Comparison of ENCODE assay signal across 8 mouse cellular contexts in genomic region chr14:29978254-29979204, GRCm38 (mm10). TPM values are rescaled to one million over a fixed set of nuclear protein-coding genes. Genes with fewer than 3 reads are reported as not detected.
DNase-seq lines count a peak whose midpoint lies in the region; ATAC-seq and TF ChIP-seq lines count a peak whose summit lies in the region.

Actr8 (plus strand) TSS chr14:29978337.

- H3K9ac ChIP-seq in heart, embryonic 11.5 days (ENCODE audit: low read depth, low read length): peak within 1 kb of the TSS; percentile 94
- peak within 1 kb of the TSS; percentile 93 for H3K9ac ChIP-seq in kidney, embryonic 16.5 days (replicated peaks; ENCODE audit: low read length)
- peak within 1 kb of the TSS; percentile 98 for H3K9ac ChIP-seq in liver, adult 2 months (ENCODE audit: low read depth, low read length)

- 0 out of 2 replicates have a peak, but pooled peaks cover 2% of the 10 kb centered on the region for H3K4me1 ChIP-seq in heart, embryonic 11.5 days (ENCODE audit: control insufficient read depth, insufficient read depth, low read length)
- peaks cover 10% of the 10 kb centered on the region for H3K4me1 ChIP-seq in kidney, embryonic 16.5 days (ENCODE audit: insufficient read depth, low read length)
- H3K4me1 ChIP-seq in liver, adult 2 months (ENCODE audit: control insufficient read depth, insufficient read depth, low read length): peaks cover 16% of the 10 kb centered on the region

- H3K4me2 ChIP-seq in heart, embryonic 11.5 days: peak within 1 kb of the TSS; percentile 83
- peak within 1 kb of the TSS; percentile 71 for H3K4me2 ChIP-seq in kidney, embryonic 16.5 days (replicated peaks; ENCODE audit: low read depth, low read length)
- peak within 1 kb of the TSS; percentile 81 for H3K4me2 ChIP-seq in myocyte (ENCODE audit: low read depth)

- H3K27me3 ChIP-seq in heart, embryonic 11.5 days (ENCODE audit: control insufficient read depth, insufficient read depth, low read length): no peaks in the 10 kb centered on the region
- H3K27me3 ChIP-seq in kidney, embryonic 16.5 days (ENCODE audit: insufficient read depth, low read length): no peaks in the 10 kb centered on the region
- H3K27me3 ChIP-seq in liver, adult 2 months (ENCODE audit: control insufficient read depth, insufficient read depth, low read length): no peaks in the 10 kb centered on the region
- H3K27me3 ChIP-seq in myocyte (ENCODE audit: control insufficient read depth, insufficient read depth, insufficient read length): no peaks in the 10 kb centered on the region
- no peaks in the 10 kb centered on the region for H3K27me3 ChIP-seq in splenic B cell, adult 2 months (ENCODE audit: control insufficient read depth, insufficient read depth, low read length, poor library complexity, severe bottlenecking)

- no peak for TF ChIP-seq CTCF in liver, adult 2 months (IDR thresholded peaks at IDR 0.05; ENCODE audit: low read depth, low read length)

- H3K4me3 ChIP-seq in heart, embryonic 11.5 days (ENCODE audit: low read depth, low read length): peak within 1 kb of the TSS; percentile 81
- peak within 1 kb of the TSS; percentile 78 for H3K4me3 ChIP-seq in kidney, embryonic 16.5 days (ENCODE audit: low read length)
- H3K4me3 ChIP-seq in liver, adult 2 months (ENCODE audit: insufficient read depth, low read depth, low read length): peak within 1 kb of the TSS; percentile 89
- H3K4me3 ChIP-seq in myocyte: peak within 1 kb of the TSS; percentile 63

- H3ac ChIP-seq in myocyte (ENCODE audit: control insufficient read depth, insufficient read length): peak within 1 kb of the TSS; percentile 80

- peaks cover 41% of the 10 kb centered on the region for H3K36me3 ChIP-seq in heart, embryonic 11.5 days (ENCODE audit: control insufficient read depth, insufficient read depth, low read length)
- peaks cover 51% of the 10 kb centered on the region for H3K36me3 ChIP-seq in kidney, embryonic 16.5 days (ENCODE audit: insufficient read depth, low read length)
- H3K36me3 ChIP-seq in liver, adult 2 months (ENCODE audit: control insufficient read depth, insufficient read depth, low read length): peaks cover 18% of the 10 kb centered on the region
- H3K36me3 ChIP-seq in myocyte (ENCODE audit: control insufficient read depth, insufficient read depth): peaks cover 41% of the 10 kb centered on the region
- peaks cover 2% of the 10 kb centered on the region for H3K36me3 ChIP-seq in splenic B cell, adult 2 months (ENCODE audit: control insufficient read depth, insufficient read depth, low read length, poor library complexity, severe bottlenecking)

- peak; percentile 88 for ATAC-seq in erythroblast, adult 5-6 weeks (replicated peaks; ENCODE audit: low FRiP score, poor library complexity, severe bottlenecking)
- ATAC-seq in heart, embryonic 11.5 days (replicated peaks; ENCODE audit: insufficient number of reproducible peaks, low FRiP score, low TSS enrichment): peak; percentile 97
- ATAC-seq in kidney, embryonic 16.5 days (ENCODE audit: low FRiP score, low TSS enrichment): peak; percentile 100

- DNase-seq in B cell, adult 2 months: peak; percentile 82 to 84
- DNase-seq in brain, adult 2 months (ENCODE audit: low read depth, low spot score): peak; percentile 92
- peak; percentile 82 for DNase-seq in liver, adult 2 months (ENCODE audit: extremely low read depth, low read depth, low spot score)
- peak; percentile 82 for DNase-seq in splenic B cell, adult 2 months (ENCODE audit: low read depth, low spot score)

- peaks cover 7% of the 10 kb centered on the region; the same call in 1 of the 2 replicates for H3K79me2 ChIP-seq in liver, adult 2 months (ENCODE audit: control insufficient read depth, insufficient read depth, low read length)
- H3K79me2 ChIP-seq in myocyte (ENCODE audit: control insufficient read depth, insufficient read depth): peaks cover 27% of the 10 kb centered on the region

- peak; percentile 68; the same call in 1 of the 2 replicates for TF ChIP-seq POLR2A in liver, adult 2 months (IDR thresholded peaks at IDR 0.05; ENCODE audit: extremely low read depth, insufficient read depth, low read length)
- TF ChIP-seq POLR2A in myocyte (IDR thresholded peaks at IDR 0.05; ENCODE audit: insufficient read length, low read depth): peak; percentile 83

- peak within 1 kb of the TSS; percentile 90 for H3K27ac ChIP-seq in heart, embryonic 11.5 days (ENCODE audit: low read depth, low read length)
- peak within 1 kb of the TSS; percentile 96 for H3K27ac ChIP-seq in kidney, embryonic 16.5 days (ENCODE audit: low read length)
- H3K27ac ChIP-seq in liver, adult 2 months (replicated peaks; ENCODE audit: insufficient read depth, low read depth, low read length): peak within 1 kb of the TSS; percentile 96

- H3K9me3 ChIP-seq in heart, embryonic 11.5 days (replicated peaks; ENCODE audit: control insufficient read depth, low read length): no peaks in the 10 kb centered on the region
- peaks cover 7% of the 10 kb centered on the region; the same call in 1 of the 2 replicates for H3K9me3 ChIP-seq in kidney, embryonic 16.5 days (ENCODE audit: low read length)

- 2% methylated on average over 44 of the region's 44 CpGs for WGBS in heart, embryonic 11.5 days (ENCODE audit: insufficient replicate concordance)
- WGBS in kidney, embryonic 16.5 days: 1% methylated on average over 44 of the region's 44 CpGs
- WGBS in liver, adult 2 months: under 1% methylated on average over 44 of the region's 44 CpGs

TF ChIP-seq in myocyte, 11 proteins besides CTCF, POLR2A, EP300 and RAD21:
- TF ChIP-seq TCF3 (IDR thresholded peaks at IDR 0.05; ENCODE audit: insufficient read length, low read depth) (no peak), MYOD1 (IDR thresholded peaks at IDR 0.05; ENCODE audit: control insufficient read depth in 1 of 3, insufficient read length in 2 of 3, low read depth in 2 of 3) (peak in 1 of 3 experiments; percentile 27), POLR2AphosphoS2 (IDR thresholded peaks at IDR 0.05; ENCODE audit: insufficient read length, low read depth) (peak; percentile 79)

RNA-seq across cellular contexts. Expression of gene Actr8, which starts in this region (rescaled TPM):
- total RNA-seq in erythroblast, adult 5-6 weeks (2015; ENCODE audit: low replicate concordance): 11.1 and 22.8 TPM in 2 replicates
- 21.0 and 23.9 TPM in 2 replicates for total RNA-seq in erythroblast, adult 5-6 weeks (2017; ENCODE audit: low replicate concordance)
- polyA plus RNA-seq in heart, embryonic 11.5 days (2014; fragmentation: Nextera tagmentation; extraction: Ambion mirVana): 45.4 and 50.1 TPM in 2 replicates
- polyA plus RNA-seq in kidney, embryonic 16.5 days (2015; fragmentation: Nextera tagmentation; extraction: Ambion mirVana): 75.5 and 83.8 TPM in 2 replicates
- total RNA-seq in liver, adult 2 months (2014; rRNA removed): 35.6 and 37.3 TPM in 2 replicates
- 10.5 and 11.3 TPM in 2 replicates for polyA plus RNA-seq in liver, adult 2 months (2012; rRNA removed)
- 26.8 TPM for polyA plus RNA-seq in myocyte (2012; fragmentation: generic; extraction: Trizol)

Comparison
In these comparisons a context has a peak if more than half of its experiments do, and no peak if none do; other contexts are left out.
1. Peak in every context shown above with its lines: DNase-seq, ATAC-seq, H3K4me3 ChIP-seq and H3K27ac ChIP-seq.